Comparison of ENCODE assay signal across 16 mouse cellular contexts in the genomic region with DNA sequence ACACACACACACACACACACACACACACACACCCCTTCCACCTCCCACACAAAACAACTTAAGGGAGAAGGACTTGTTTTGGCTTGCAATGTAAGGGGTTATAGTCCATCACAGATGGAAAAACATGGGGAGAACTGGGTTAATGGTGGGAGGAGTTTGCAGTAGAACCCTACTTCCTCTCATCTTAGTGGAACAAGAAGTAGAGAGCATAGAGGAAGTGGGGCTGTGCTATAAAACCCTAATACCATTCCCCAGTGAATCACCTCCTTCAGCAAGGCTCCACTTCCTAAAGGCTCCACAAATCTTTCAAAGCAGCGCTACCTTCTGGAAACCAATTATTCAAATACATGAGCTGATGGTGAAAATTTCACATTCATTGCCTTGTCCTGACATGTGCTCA. TPM values are rescaled to one million over a fixed set of nuclear protein-coding genes. Genes with fewer than 3 reads are reported as not detected.
"Had no signal": no experiment of that assay in that cellular context is flagged by ENCODE, and none has a peak within 500 bp of the region (broad histone marks: within the 10 kb centered on the region; RNA-seq: fewer than 3 reads in every experiment).

No protein-coding gene starts in this region.

- DNase-seq: kidney, postnatal 14 days; liver, embryonic 13.5 days; lung, adult 18-20 months; lung, postnatal 4 days; right cerebral cortex, adult 18-20 months; right cerebral cortex, postnatal 25 days; thymus, postnatal 4 days had no signal

- H3K4me3 ChIP-seq: kidney, embryonic 15.5 days; left cerebral cortex, adult 2 months; limb, embryonic 15.5 days; liver, embryonic 13.5 days; midbrain, embryonic 13.5 days had no signal

- H3K36me3 ChIP-seq: kidney, embryonic 15.5 days; limb, embryonic 15.5 days; liver, embryonic 13.5 days; midbrain, embryonic 13.5 days had no signal

- H3K27ac ChIP-seq: kidney, embryonic 15.5 days; left cerebral cortex, adult 2 months; limb, embryonic 15.5 days; liver, embryonic 13.5 days; midbrain, embryonic 13.5 days; stomach, postnatal 0 days had no signal

RNA-seq across cellular contexts. Expression of a gene that starts 15.4 kb away (rescaled TPM):
- total RNA-seq: left cerebral cortex, adult 2 months; midbrain, postnatal 0 days had no signal
- polyA plus RNA-seq: kidney, embryonic 15.5 days; limb, embryonic 11.5 days; limb, embryonic 15.5 days; liver, embryonic 13.5 days; lung, embryonic 16.5 days; midbrain, embryonic 13.5 days; midbrain, postnatal 0 days; neural tube, embryonic 14.5 days had no signal
